Comparison of ENCODE assay signal across 28 mouse cellular contexts in genomic region chr11:33157453-33158196, GRCm38 (mm10). TPM values are rescaled to one million over a fixed set of nuclear protein-coding genes. Genes with fewer than 3 reads are reported as not detected.
DNase-seq lines count a peak whose midpoint lies in the region; TF ChIP-seq lines count a peak whose summit lies in the region.
"Had no signal": no experiment of that assay in that cellular context is flagged by ENCODE, and none has a peak within 500 bp of the region (broad histone marks: within the 10 kb centered on the region; RNA-seq: fewer than 3 reads in every experiment).

No protein-coding gene starts in this region.

- peaks cover 96% of the 10 kb centered on the region for H3K36me3 ChIP-seq in ES-Bruce4 (ENCODE audit: control insufficient read depth, insufficient read depth, low read length, poor library complexity, severe bottlenecking)

- TF ChIP-seq POLR2A in ES-Bruce4 (IDR thresholded peaks at IDR 0.05; ENCODE audit: insufficient read depth, low read length), result no peak

- no peak for TF ChIP-seq CTCF in ES-Bruce4 (IDR thresholded peaks at IDR 0.05; ENCODE audit: low read depth, low read length)

- H3K27me3 ChIP-seq in ES-Bruce4 (ENCODE audit: control insufficient read depth, insufficient read depth, low read length, poor library complexity, severe bottlenecking), result no peaks in the 10 kb centered on the region; the same call in 1 of the 2 replicates
- H3K27me3 ChIP-seq: embryonic facial prominence, embryonic 12.5 days; embryonic facial prominence, embryonic 15.5 days; forebrain, embryonic 15.5 days; heart, embryonic 13.5 days; hindbrain, embryonic 13.5 days; intestine, embryonic 15.5 days had no signal

- no peak overlapping the region for H3K4me3 ChIP-seq in ES-Bruce4 (ENCODE audit: low read depth, low read length)
- H3K4me3 ChIP-seq: embryonic facial prominence, embryonic 12.5 days; embryonic facial prominence, embryonic 15.5 days; forebrain, embryonic 15.5 days; heart, adult 2 months; heart, embryonic 10.5 days; heart, embryonic 13.5 days; hindbrain, embryonic 10.5 days; hindbrain, embryonic 13.5 days; intestine, embryonic 15.5 days had no signal

- H3K9ac ChIP-seq in ES-Bruce4 (ENCODE audit: low read depth, poor library complexity, severe bottlenecking), result peak overlapping the region; percentile 48; the same call in 1 of the 2 replicates
- H3K9ac ChIP-seq: embryonic facial prominence, embryonic 12.5 days; embryonic facial prominence, embryonic 15.5 days; forebrain, embryonic 15.5 days; heart, embryonic 13.5 days; hindbrain, embryonic 13.5 days; intestine, embryonic 15.5 days had no signal

- no peaks in the 10 kb centered on the region for H3K9me3 ChIP-seq in ES-Bruce4 (replicated peaks; ENCODE audit: control insufficient read depth, insufficient read depth, low read length, poor library complexity, severe bottlenecking)
- H3K9me3 ChIP-seq: embryonic facial prominence, embryonic 12.5 days; embryonic facial prominence, embryonic 15.5 days; forebrain, embryonic 15.5 days; heart, embryonic 10.5 days; heart, embryonic 13.5 days; hindbrain, embryonic 10.5 days; hindbrain, embryonic 13.5 days; intestine, embryonic 15.5 days had no signal

- peaks cover 2% of the 10 kb centered on the region for H3K4me1 ChIP-seq in ES-Bruce4 (ENCODE audit: control insufficient read depth, insufficient read depth, low read length)
- H3K4me1 ChIP-seq: heart, embryonic 10.5 days; intestine, embryonic 15.5 days had no signal

- TF ChIP-seq EP300 in ES-Bruce4 (IDR thresholded peaks at IDR 0.05; ENCODE audit: insufficient read depth, low read depth, low read length), result no peak

- intact Hi-C loops in heart, postnatal 25 days (cut with DNase I), result no loop called here

- H3K27ac ChIP-seq in ES-Bruce4 (ENCODE audit: insufficient read depth, low read length), result no peak overlapping the region
- H3K27ac ChIP-seq: embryonic facial prominence, embryonic 12.5 days; embryonic facial prominence, embryonic 15.5 days; forebrain, embryonic 15.5 days; heart, adult 2 months; heart, embryonic 10.5 days; heart, embryonic 13.5 days; hindbrain, embryonic 10.5 days; hindbrain, embryonic 13.5 days; intestine, embryonic 15.5 days had no signal

- DNase-seq in heart, adult 11 months, result peak; percentile 7
- no peak for DNase-seq in heart, postnatal 25 days (ENCODE audit: low spot score)
- DNase-seq in 3T3-L1 (ENCODE audit: low read depth, low spot score) (peak; percentile 2), ZHBTc4 (ENCODE audit: low read depth, low spot score) (peak; percentile 16)
- DNase-seq in embryo, embryonic 10.5 days (ENCODE audit: low spot score), result no peak
- no peak for DNase-seq in left cerebral cortex, adult 11 months (ENCODE audit: low spot score)
- DNase-seq: adrenal gland, postnatal 10 days; adrenal gland, postnatal 36 days; B cell, adult 2 months; cerebellum, adult 18-20 months; cerebellum, adult 9-10 months; cerebellum, postnatal 14 days; gastrocnemius, postnatal 25 days; heart, adult 2 months; heart, postnatal 36 days had no signal

RNA-seq across cellular contexts. Expression of gene Npm1, which starts 5.4 kb away (rescaled TPM):
- total RNA-seq in heart, postnatal 25 days (2021), result 100 to 1,000 TPM; 138 to 153 TPM
- 4,703 and 5,189 TPM in 2 replicates for polyA plus RNA-seq in ES-Bruce4 (2011; ENCODE audit: insufficient read depth, insufficient read length, low read depth, missing spikeins)

RNA-seq across cellular contexts. Expression of gene Fgf18, which starts 10.4 kb away (rescaled TPM):
- 1 to 10 TPM; 5.1 to 6.0 TPM for total RNA-seq in heart, postnatal 25 days (2021)
- polyA plus RNA-seq in ES-Bruce4 (2011; ENCODE audit: insufficient read depth, insufficient read length, low read depth, missing spikeins), result 0.82 and 1.4 TPM in 2 replicates

RNA-seq across cellular contexts. Expression of gene Tlx3, which starts 45.8 kb away (rescaled TPM):
- not detected for total RNA-seq in heart, postnatal 25 days (2021)
- 0.58 TPM in 1 of 2 replicates, not detected in the other for polyA plus RNA-seq in ES-Bruce4 (2011; ENCODE audit: insufficient read depth, insufficient read length, low read depth, missing spikeins)
- total RNA-seq: gastrocnemius, adult 8-10 months; gastrocnemius, postnatal 25 days; heart, adult 2 months; heart, postnatal 36 days had no signal
- polyA plus RNA-seq: forebrain, embryonic 11.5 days; gonadal fat pad, adult 2 months; heart, adult 2 months; heart, embryonic 13.5 days; heart, embryonic 16.5 days had no signal

Comparison
In these comparisons a context has a peak if more than half of its experiments do, and no peak if none do; other contexts are left out.
1. DNase-seq: peak in heart, adult 11 months (single experiment), 3T3-L1 (single experiment) and ZHBTc4 (single experiment); none in heart, postnatal 25 days (single experiment), embryo, embryonic 10.5 days (single experiment) and left cerebral cortex, adult 11 months (single experiment).